Mouse (Mus musculus): ENCODE data around the gene Hoxb5. TPM values are rescaled to one million over a fixed set of nuclear protein-coding genes. Genes with fewer than 3 reads are reported as not detected.

The Hoxb5 gene
- total RNA-seq, 2 experiments from 2014 or later: 0.52 to 0.61 TPM

- intact Hi-C loops (cut with DNase I): no loop called here
Measured at GRCm38 (mm10) chr11:96313806-96314428, 10.8 kb downstream of the Hoxb5 start.

DNA sequence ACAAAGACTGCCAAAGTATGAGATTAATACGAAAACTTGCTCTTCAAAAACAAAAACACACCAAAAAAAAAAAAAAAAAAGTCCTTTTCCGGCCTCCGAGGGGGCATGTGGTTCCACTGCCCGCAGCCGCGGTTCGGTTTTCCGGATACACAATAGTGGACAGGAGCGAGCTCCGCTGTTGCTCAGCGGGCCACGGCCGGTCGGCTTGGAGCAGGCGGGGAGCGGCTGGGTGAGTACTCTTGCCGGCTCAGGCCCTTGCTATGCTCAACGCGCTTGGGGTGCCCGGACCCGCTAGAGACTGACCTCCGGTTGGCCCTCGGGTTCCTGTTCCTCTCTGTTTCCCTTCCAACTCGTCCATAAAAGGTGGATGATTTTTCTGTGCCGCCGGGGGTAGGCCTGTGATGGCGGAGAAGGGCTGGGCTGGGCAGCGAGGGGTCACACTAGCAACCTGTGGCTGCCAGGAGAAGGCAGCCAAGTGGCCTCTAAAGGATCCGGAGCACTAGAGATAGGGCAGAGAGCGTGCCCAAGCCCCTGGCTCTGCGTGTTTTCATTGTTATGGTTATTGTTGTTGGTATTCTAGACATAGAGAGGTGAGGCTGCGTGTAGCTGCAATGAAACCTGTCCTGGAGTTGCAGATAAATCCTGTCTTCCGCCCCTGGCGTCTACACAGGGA lies 11.7 kb downstream of the Hoxb5 start:
- no peak for DNase-seq
- intact Hi-C loops (cut with DNase I): no loop called here

More at GRCm38 (mm10) chr11:96313806-96314428, 10.8 kb downstream of the Hoxb5 start:
- DNase-seq: no peak

DNA sequence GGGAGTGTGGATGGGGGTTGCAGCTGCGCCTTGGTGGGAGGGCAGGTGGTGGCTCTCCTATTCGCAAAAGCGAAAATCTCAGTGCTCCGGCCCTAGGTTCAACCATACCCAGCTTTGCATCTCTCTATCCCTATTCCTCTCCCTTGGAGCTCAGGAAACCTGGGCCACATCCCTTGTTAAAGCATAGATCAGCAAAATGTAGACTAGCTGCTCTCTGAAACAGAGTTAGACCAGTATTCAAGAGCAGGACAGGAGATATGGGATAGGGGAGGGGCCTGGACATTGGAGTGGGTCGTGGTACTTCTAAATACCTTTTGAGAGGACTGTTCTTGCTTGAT lies 12.2 kb downstream of the Hoxb5 start:
- no peak for DNase-seq
- intact Hi-C loops (cut with DNase I): no loop called here

DNA sequence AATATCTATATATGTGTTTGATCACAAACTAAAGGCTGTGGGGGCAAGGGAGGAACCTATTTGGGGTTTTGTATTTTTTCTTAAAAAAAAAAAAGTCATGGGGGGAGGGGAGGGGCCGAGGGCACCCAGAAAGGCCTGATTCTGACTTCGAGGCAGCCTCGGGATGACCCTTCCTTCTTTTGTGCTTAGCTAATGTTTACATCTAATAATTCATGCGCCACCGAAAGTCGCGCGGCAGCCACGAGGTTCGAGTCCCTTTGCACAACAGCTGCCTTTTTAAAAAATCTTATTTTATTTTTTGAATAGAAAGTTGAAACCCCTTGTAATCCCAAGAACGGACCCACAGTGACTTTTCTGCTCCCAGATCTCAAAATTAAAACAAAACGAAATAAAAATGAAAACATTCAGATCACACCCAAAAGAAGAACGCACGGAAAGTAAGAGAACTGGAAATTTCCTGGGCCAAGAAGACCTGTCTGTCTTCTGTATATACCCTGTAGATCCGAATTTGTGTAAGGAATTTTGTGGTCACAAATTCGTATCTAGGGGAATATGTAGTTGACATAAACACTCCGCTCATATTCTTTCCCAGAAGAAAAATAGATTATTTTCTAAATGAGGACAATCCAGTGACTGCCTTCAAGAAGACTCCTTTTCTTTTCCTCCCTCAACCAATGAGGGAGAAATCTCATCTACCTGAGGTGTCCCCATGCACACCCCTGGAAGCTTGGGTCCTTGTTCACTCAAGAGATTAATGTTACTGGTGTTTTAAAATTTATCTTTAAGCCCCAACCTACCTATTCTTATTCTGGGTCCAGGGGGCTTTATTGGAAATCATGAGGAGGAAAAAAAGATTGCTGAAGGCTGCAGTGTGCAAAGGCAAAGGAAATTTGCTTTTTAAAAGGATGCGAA lies 13.8 kb downstream of the Hoxb5 start:
- DNase-seq: no peak
- intact Hi-C loops (cut with DNase I): no loop called here

- intact Hi-C loops (cut with DNase I): no loop called here
- no peak for DNase-seq
Measured at GRCm38 (mm10) chr11:96317608-96318367, 14.7 kb downstream of the Hoxb5 start, which contains the start of gene Hoxb4. Gene Hoxb4 (plus strand): TSS chr11:96318267.

- intact Hi-C loops (cut with DNase I): no loop called here
- DNase-seq: no peak
Measured at GRCm38 (mm10) chr11:96318368-96319070, 15.4 kb downstream of the Hoxb5 start.

DNA sequence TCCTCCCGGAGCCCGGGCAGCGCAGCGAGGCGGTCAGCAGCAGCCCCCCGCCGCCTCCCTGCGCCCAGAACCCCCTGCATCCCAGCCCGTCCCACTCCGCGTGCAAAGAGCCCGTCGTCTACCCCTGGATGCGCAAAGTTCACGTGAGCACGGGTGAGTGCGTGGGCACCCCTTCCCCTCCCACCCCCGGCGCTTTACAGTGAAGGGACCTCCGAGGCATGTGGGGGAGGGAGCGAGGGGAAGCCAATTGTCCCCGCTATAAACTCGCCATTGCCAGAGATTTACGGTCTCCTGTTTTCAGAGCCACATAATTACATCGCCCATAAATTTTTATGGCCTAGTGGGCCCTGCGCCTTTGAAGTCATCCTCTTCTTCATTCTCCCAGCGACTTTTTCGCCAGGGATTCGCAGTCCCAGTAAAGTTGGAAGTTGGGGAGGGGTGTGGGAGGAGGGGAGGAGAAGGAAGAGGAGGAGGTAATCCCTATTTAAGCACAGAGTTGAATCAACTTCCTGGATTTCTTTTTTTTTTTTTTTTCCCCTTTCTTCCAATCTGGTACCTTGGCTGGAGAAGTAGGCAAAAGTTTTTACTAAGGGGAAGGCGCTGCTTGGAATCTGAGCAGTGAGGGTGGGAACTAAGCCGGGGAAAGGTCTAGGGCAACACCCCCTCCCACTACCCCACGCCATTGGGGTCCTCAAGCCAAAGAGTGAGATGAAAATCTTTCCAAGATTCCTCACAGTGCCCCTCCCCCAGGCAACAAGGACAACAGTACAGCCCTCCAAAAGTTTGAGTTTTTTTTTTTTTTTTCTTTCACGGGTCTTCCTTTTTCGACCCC lies 16.2 kb downstream of the Hoxb5 start:
- DNase-seq: no peak
- intact Hi-C loops (cut with DNase I): no loop called here

GRCm38 (mm10) chr11:96319910-96320309 lies 16.8 kb downstream of the Hoxb5 start:
- no peak for DNase-seq
- intact Hi-C loops (cut with DNase I): no loop called here

DNA sequence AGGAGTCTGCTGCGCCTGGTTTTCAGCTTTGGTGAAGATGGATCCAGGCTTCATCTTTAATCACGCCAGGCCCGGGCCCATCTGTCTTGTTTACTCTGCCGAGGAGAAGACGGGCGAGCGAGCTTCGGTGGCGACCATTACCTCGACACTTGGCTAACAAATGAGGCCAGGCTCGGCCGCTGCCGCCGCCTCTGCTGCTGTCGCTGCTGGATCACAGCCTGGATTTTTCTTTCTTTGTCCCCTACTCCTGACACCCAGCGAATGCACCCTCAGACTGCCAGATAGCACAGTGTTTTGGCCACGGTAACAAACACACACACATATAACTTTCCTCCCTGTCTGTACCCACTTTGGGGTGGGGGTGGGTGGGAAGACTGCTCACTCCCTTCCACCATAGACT lies 17.6 kb downstream of the Hoxb5 start:
- intact Hi-C loops (cut with DNase I): no loop called here
- no peak for DNase-seq

- no peak for DNase-seq
- intact Hi-C loops (cut with DNase I): no loop called here
Measured at GRCm38 (mm10) chr11:96321846-96322245, 18.7 kb downstream of the Hoxb5 start.

DNA sequence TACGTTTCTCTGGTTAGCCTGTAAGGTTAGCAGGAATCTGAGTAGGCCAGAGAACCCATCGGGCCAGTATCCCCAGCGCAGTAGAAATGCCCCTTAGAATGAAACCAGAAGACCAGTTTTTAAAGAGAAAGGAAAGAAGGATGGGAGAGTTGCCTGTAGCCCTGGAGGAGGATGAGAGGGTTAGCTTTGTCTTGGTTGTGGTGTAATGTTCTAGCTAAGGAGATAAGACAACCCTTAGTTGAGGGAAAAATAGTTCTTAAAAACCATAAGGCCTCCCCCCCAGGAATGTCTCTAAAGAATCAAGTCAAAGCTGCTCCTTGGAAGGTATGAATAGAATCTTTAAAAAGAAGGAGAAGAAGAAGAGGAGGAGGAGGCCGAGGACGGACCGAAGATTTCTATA lies 19.6 kb downstream of the Hoxb5 start:
- intact Hi-C loops (cut with DNase I): no loop called here

GRCm38 (mm10) chr11:96323154-96323553 lies 20.0 kb downstream of the Hoxb5 start, which contains the start of gene Hoxb3:
Gene Hoxb3 (plus strand): TSS chr11:96323326.
- intact Hi-C loops (cut with DNase I): no loop called here
- DNase-seq: no peak

More for the DNA sequence above, 19.6 kb downstream of the Hoxb5 start:
- DNase-seq: no peak

- intact Hi-C loops (cut with DNase I): no loop called here
- DNase-seq: no peak
Measured at GRCm38 (mm10) chr11:96324125-96324524, 21.0 kb downstream of the Hoxb5 start.

- no peak for DNase-seq
- intact Hi-C loops (cut with DNase I): no loop called here
Measured at GRCm38 (mm10) chr11:96324965-96325364, 21.8 kb downstream of the Hoxb5 start.

DNA sequence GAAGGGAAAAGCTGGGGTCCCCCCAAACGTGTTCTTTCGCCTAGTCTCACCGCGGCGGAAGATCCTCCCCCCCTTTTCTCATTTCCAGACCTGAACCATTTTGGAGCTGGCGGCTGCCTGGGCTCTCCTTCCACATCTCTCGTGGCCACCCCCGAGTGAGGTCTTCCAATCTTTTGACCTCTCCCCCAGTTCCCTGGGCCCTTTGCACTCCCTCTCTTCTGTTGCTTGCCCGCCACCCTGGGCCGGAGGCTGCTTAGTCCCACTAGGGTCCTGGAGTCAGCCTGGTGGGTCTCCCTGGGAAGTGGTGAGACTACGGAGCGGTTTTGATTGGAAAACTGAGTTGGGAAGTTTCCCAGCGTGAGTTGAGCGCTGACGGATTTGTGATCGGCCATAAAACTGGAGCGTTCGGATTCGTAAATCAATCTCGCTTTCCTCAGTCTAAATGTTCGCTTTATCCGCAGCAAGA lies 22.6 kb downstream of the Hoxb5 start:
- intact Hi-C loops (cut with DNase I): no loop called here
- DNase-seq: no peak

GRCm38 (mm10) chr11:96326705-96327104 lies 23.6 kb downstream of the Hoxb5 start:
- no peak for DNase-seq
- intact Hi-C loops (cut with DNase I): no loop called here

DNA sequence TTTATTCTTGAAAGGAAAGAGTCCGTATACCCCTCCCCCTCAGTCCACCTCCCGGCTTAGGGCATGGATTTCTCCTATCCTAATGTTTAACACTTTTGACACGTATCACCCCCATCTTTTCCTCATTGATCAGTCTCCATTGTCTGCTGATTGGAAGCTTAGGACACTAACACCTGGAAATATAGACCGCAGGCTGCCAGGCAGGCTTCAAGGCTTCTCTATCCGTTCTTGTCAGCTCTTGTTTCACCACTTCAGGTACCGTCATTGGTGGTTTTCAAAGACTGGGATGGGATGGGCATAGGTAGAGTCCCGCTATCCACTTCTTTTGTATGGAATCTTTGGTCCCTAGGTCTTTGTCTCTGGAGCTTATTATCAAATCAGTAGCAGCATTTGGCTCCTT lies 24.0 kb downstream of the Hoxb5 start:
- no peak for DNase-seq
- intact Hi-C loops (cut with DNase I): no loop called here

DNA sequence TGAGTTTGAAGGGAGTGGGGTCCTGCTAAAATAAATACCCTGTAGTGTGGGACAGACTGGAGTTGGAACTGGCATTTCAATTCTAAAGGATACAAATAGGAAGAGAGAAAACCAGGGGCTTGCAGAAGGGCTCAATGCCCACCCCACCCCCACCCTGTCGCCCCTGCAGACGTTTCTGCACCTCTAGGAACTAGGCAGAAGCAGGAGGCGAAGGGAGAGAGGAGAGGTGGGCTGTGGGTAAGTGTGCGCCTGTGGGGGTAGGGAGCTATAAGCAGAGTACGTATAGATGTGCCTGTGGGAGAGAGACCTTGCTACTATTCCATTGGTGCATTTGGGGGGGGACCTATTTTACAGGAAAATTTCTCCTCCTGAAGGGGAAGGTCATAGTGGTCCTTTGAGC lies 24.6 kb downstream of the Hoxb5 start:
- intact Hi-C loops (cut with DNase I): no loop called here
- no peak for DNase-seq

GRCm38 (mm10) chr11:96328605-96329004 lies 25.5 kb downstream of the Hoxb5 start:
- intact Hi-C loops (cut with DNase I): no loop called here
- DNase-seq: no peak
